Mouse (Mus musculus) embryonic fibroblast, embryonic 13.5 days (primary cell): ENCODE measurements around the gene Clp1.

Source experiments
- CTCF ChIP-seq: IDR thresholded peaks from 2 replicates; pipeline ENCODE4 v1.5.1; 2011; ENCODE audit warnings: mild to moderate bottlenecking, control low read depth, low read length, moderate library complexity, borderline replicate concordance; ENCODE audit not compliant: insufficient read depth
- POLR2A ChIP-seq: IDR thresholded peaks from 2 replicates; pipeline ENCODE4 v1.6.1; 2011; ENCODE audit warnings: low read depth, mild to moderate bottlenecking, control low read depth, low read length, moderate library complexity

DNA sequence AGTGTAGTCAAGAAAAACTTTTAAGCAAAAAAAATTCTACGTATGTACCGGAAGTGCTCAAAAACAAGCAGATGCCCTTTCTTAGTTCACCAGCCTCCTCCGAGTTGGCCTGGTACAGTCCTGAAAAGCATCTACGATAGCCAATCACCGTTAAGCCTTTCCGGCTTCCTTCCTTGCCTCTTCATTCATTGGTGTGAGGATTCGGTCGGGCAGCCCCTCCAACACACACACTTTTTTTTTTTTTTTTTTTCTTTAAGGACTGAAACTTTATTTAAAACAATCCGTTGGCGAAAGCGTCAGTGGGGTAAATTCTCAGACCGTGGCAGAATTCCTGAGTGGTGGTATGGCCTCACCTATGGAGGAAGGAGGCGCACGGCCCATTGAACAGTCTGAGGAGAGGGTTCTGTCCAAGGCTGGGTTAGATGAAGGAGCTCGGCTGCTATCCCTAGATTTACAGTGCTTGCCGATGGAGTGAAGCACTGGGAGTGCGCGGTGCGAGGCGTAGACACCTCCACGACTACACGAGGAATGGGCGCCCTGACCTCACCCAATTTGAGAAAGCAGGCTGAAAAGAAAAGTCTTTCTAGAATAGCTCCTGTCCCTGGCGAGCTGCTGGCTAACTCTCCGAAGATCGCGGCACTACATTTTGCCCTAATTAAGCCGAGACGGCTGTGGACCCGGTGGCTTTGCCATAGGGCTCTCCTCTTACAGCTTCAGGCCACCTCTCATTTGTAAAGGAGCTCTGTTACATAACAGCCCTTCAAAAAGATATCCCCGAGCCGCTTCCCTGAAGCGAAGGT is 11.4 kb downstream of the Clp1 start:
- TF ChIP-seq CTCF: no peak
- TF ChIP-seq POLR2A: peak; percentile 55; the same call in 1 of the 2 replicates
